Mouse (Mus musculus) hindbrain, embryonic 15.5 days (tissue): ENCODE measurements around the gene Ptpa. TPM values are rescaled to one million over a fixed set of nuclear protein-coding genes. Genes with fewer than 3 reads are reported as not detected.
A peak's percentile ranks its signal among the peaks of the same experiment; 100 is the strongest.

Experiments used
- ATAC-seq: fragments of 200-750 bp; cut with Nextera tagmentation; 2 replicates; pipeline ENCODE4 v1.8.0; 2017; ENCODE audit warnings: low read depth, moderate number of reproducible peaks, moderate TSS enrichment; ENCODE audit not compliant: low FRiP score
- H3K27ac ChIP-seq: fragments of 300-500 bp; sonication (generic); replicated peaks from 2 replicates; pipeline ENCODE4 v1.5.1; 2015; ENCODE audit warnings: mild to moderate bottlenecking, inconsistent platforms
- H3K27me3 ChIP-seq: fragments of 300-500 bp; sonication (generic); 2 replicates; pipeline ENCODE4 v1.6.1; 2015; ENCODE audit warnings: control low read depth, inconsistent platforms
- H3K36me3 ChIP-seq: fragments of 300-500 bp; sonication (generic); 2 replicates; pipeline ENCODE4 v1.6.1; 2015; ENCODE audit warnings: control low read depth, inconsistent platforms
- H3K4me1 ChIP-seq: fragments of 300-500 bp; sonication (generic); replicated peaks from 2 replicates; pipeline ENCODE4 v1.6.1; 2015; ENCODE audit warnings: control low read depth, inconsistent platforms
- H3K4me2 ChIP-seq: fragments of 300-500 bp; sonication (generic); 2 replicates; pipeline ENCODE4 v1.6.1; 2015; ENCODE audit warnings: moderate library complexity, mild to moderate bottlenecking, inconsistent platforms
- H3K4me3 ChIP-seq: fragments of 300-500 bp; sonication (generic); 2 replicates; pipeline ENCODE4 v1.5.1; 2015; ENCODE audit warnings: mild to moderate bottlenecking, inconsistent platforms
- H3K9ac ChIP-seq: fragments of 300-500 bp; sonication (generic); 2 replicates; pipeline ENCODE4 v1.6.1; 2015; ENCODE audit warnings: inconsistent platforms
- H3K9me3 ChIP-seq: fragments of 300-500 bp; sonication (generic); 2 replicates; pipeline ENCODE4 v1.6.1; 2016; ENCODE audit warnings: control low read depth, inconsistent platforms
- WGBS: fragments of 180-500 bp; shearing (Covaris S2); methylation state at CpG from one replicate; pipeline ENCODE4 v1.1.7; 2015; 5-methylcytosine and 5-hydroxymethylcytosine counted together
- polyA plus RNA-seq: library from polyadenylated mRNA; unstranded; fragments of >200 nt; fragmentation: Nextera tagmentation; extraction: Ambion mirVana; gene quantifications from 2 replicates; pipeline ENCODE4 v1.2.1, GENCODE M21; 2015

The Ptpa gene
- polyA plus RNA-seq, 1 experiment from 2014 or later, result 150 TPM

GRCm38 (mm10) chr2:30453570-30453969 lies 37.7 kb downstream of the Ptpa start:
- H3K9ac ChIP-seq, result no peak overlapping the region

DNA sequence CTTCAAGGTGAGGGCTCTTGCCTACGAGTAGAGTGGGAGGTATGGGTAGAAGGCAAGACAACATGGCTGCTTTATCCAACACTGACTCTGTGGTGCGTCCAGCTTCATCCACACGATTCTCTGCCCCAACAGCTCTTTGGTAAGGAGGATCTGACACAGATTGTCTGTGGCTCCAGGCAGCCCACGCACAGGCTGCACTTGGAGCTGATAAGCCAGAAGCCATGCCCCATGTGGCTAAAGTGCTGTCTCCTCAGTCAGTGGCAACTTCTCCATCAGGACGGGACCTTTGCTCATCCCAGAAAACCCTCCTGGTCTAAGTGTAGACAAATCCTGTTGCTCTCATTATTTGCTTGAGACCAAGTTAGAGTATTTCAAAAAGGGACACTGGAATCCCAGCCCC lies 38.7 kb downstream of the Ptpa start:
- WGBS, result 86% methylated on average over 5 of the region's 5 CpGs
- H3K36me3 ChIP-seq, result peaks cover 5% of the 10 kb centered on the region
- no peaks in the 10 kb centered on the region for H3K27me3 ChIP-seq
- peaks cover 5% of the 10 kb centered on the region; the same call in 1 of the 2 replicates for H3K4me1 ChIP-seq
- H3K27ac ChIP-seq, result no peak overlapping the region
- H3K4me3 ChIP-seq, result no peak overlapping the region
- H3K9me3 ChIP-seq, result no peaks in the 10 kb centered on the region
- H3K4me2 ChIP-seq, result no peak overlapping the region
- ATAC-seq, result no peak
- no peak overlapping the region for H3K9ac ChIP-seq

More at GRCm38 (mm10) chr2:30453570-30453969, 37.7 kb downstream of the Ptpa start:
- peaks cover 7% of the 10 kb centered on the region for H3K36me3 ChIP-seq
- H3K4me1 ChIP-seq, result peaks cover 5% of the 10 kb centered on the region; the same call in 1 of the 2 replicates
- 83% methylated on average over 3 of the region's 3 CpGs for WGBS
- ATAC-seq, result no peak
- no peaks in the 10 kb centered on the region for H3K27me3 ChIP-seq
- no peak overlapping the region for H3K4me2 ChIP-seq
- H3K9me3 ChIP-seq, result no peaks in the 10 kb centered on the region
- H3K4me3 ChIP-seq, result no peak overlapping the region
- H3K27ac ChIP-seq, result no peak overlapping the region

DNA sequence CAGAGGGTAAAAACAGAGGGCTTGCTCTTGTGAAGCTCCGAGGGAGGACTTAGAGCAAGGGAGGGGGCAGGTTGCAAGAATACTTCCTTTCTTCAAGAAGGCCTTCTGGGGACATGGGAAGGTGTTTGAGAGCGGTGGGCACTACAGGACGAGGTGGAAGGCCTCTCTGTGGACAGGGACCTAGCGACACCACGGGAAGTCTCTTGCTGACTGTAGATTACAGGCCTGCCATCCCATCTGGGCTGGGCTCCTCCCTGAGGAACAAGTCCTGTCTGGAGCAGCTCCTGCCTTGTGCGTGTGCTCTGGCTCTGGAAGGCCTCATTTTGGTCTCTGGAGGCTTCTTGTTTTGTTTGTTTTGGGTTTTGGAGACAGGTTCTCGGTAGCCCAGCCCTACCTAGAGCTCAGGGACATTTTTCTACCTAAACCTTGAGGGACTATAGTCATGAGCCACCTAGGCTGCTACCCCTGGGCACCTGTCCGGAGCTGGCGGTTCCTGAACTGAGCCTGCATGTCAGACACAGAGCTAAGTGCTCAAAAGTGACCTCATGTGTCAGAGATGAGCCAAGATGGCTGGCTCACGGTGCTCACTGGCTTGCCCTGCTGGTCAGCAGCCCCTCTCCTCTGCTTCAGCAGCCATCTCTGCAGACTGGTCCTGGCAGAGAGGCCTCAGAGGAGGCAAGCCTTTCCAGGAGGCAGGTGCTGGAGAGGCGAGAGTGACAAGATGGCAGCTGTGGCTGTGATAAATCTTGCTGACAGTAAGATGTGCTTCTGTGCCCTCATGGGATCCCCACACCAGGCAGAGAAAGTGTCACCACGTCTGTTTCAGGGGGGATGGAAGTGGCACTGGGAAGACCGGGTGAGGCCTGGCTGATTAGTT lies 40.5 kb downstream of the Ptpa start:
- no peak for ATAC-seq
- Histone ChIP-seq H3K9me3 (no peaks in the 10 kb centered on the region), H3K36me3 (no peaks in the 10 kb centered on the region), H3K4me1 (peaks cover 5% of the 10 kb centered on the region; the same call in 1 of the 2 replicates), H3K4me3 (no peak overlapping the region), H3K9ac (no peak overlapping the region), H3K27ac (no peak overlapping the region), H3K27me3 (no peaks in the 10 kb centered on the region), H3K4me2 (no peak overlapping the region)
- 65% methylated on average over 13 of the region's 13 CpGs for WGBS

DNA sequence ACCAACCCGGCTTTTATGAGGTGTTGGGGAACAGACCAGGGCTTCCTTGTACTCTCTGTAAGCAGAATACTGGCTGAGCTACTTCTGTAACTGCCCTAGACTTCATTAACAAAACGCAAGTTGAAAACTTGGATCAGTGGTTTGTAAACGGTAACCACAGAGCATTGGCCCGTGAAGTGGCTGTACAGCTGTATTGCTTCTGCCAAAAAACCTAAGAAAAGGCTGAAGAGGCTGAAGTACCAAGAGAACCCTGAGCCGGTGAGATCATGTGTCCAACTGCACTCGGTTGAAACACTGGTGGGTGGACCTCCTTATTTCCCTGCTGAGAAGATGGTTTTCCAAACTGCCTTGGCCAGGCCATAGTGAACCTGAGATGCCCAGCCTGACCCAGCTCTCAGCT lies 42.5 kb downstream of the Ptpa start:
- Histone ChIP-seq H3K9ac (no peak overlapping the region), H3K9me3 (no peaks in the 10 kb centered on the region), H3K4me2 (no peak overlapping the region), H3K4me3 (no peak overlapping the region), H3K4me1 (peaks cover 8% of the 10 kb centered on the region), H3K27me3 (no peaks in the 10 kb centered on the region), H3K36me3 (no peaks in the 10 kb centered on the region), H3K27ac (no peak overlapping the region)
- WGBS, result 86% methylated on average over 6 of the region's 6 CpGs
- ATAC-seq, result no peak

GRCm38 (mm10) chr2:30459241-30459640 lies 43.4 kb downstream of the Ptpa start:
- Histone ChIP-seq H3K36me3 (no peaks in the 10 kb centered on the region), H3K27ac (no peak overlapping the region), H3K4me3 (no peak overlapping the region), H3K9me3 (no peaks in the 10 kb centered on the region), H3K9ac (no peak overlapping the region), H3K4me2 (no peak overlapping the region), H3K4me1 (peaks cover 16% of the 10 kb centered on the region), H3K27me3 (no peaks in the 10 kb centered on the region)
- ATAC-seq, result no peak
- WGBS, result 92% methylated on average over 6 of the region's 6 CpGs

DNA sequence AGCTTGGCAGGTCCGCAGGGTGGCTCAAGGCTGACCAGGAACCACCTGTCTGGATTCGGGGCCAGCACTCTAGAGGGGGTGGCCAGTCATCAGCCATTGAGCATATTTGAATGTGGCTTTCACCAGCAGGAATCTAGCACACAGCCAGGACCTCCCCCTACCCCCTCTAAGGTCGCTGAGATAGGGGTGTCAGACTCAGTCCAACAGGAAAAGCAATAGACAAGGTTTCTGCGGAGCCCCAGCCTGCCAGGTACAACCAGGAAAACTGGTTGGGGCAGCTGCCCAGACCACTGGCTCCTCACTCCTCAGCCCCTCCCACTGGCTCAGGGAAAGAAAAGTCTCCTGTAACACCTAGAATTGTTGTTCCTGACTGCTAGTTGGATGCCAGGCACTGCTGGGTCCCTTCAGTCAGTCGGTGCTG lies 47.5 kb downstream of the Ptpa start:
- no peaks in the 10 kb centered on the region for H3K27me3 ChIP-seq
- H3K9ac ChIP-seq, result peak overlapping the region; percentile 1; the same call in 1 of the 2 replicates
- H3K4me3 ChIP-seq, result no peak overlapping the region
- H3K4me2 ChIP-seq, result peak overlapping the region; percentile 51
- H3K9me3 ChIP-seq, result no peaks in the 10 kb centered on the region
- WGBS, result 31% methylated on average over 5 of the region's 5 CpGs
- H3K4me1 ChIP-seq, result peaks cover 19% of the 10 kb centered on the region
- ATAC-seq, result no peak; the same call in 1 of the 2 replicates
- H3K27ac ChIP-seq, result peak overlapping the region; percentile 46
- no peaks in the 10 kb centered on the region for H3K36me3 ChIP-seq

DNA sequence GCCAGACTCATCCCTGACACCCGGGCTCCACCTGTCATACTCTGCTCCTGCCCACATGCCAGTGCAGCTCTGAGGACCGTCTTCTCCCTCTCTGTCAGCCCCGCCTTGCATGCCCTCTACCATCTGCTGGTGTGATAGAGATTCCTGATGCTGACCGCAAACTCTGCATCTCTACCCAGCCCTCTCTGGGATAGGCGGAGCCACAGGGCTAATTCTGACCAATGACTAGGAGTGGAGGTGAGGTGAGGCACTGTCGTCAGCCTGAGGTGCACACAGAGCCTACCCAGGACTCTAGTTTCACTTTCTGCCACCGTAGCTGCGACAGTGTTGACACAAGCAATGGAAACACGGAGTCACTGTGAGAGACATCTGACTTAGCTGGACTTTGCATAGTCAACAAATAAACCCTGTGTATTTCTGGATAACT lies 48.1 kb downstream of the Ptpa start:
- ATAC-seq, result peak; percentile 81
- H3K36me3 ChIP-seq, result no peaks in the 10 kb centered on the region
- H3K9me3 ChIP-seq, result no peaks in the 10 kb centered on the region
- peak overlapping the region; percentile 51 for H3K4me2 ChIP-seq
- H3K4me1 ChIP-seq, result peaks cover 25% of the 10 kb centered on the region
- no peaks in the 10 kb centered on the region for H3K27me3 ChIP-seq
- 4% methylated on average over 9 of the region's 9 CpGs for WGBS
- H3K9ac ChIP-seq, result peak overlapping the region; percentile 1; the same call in 1 of the 2 replicates
- H3K4me3 ChIP-seq, result peak overlapping the region; percentile 13
- H3K27ac ChIP-seq, result peak overlapping the region; percentile 46

GRCm38 (mm10) chr2:30464411-30464810 lies 48.6 kb downstream of the Ptpa start:
- Histone ChIP-seq H3K27me3 (no peaks in the 10 kb centered on the region), H3K9me3 (no peaks in the 10 kb centered on the region), H3K27ac (no peak overlapping the region), H3K4me3 (no peak overlapping the region), H3K4me1 (peaks cover 29% of the 10 kb centered on the region), H3K4me2 (peak overlapping the region; percentile 51), H3K36me3 (no peaks in the 10 kb centered on the region), H3K9ac (no peak overlapping the region)
- 71% methylated on average over 5 of the region's 5 CpGs for WGBS
- no peak for ATAC-seq

DNA sequence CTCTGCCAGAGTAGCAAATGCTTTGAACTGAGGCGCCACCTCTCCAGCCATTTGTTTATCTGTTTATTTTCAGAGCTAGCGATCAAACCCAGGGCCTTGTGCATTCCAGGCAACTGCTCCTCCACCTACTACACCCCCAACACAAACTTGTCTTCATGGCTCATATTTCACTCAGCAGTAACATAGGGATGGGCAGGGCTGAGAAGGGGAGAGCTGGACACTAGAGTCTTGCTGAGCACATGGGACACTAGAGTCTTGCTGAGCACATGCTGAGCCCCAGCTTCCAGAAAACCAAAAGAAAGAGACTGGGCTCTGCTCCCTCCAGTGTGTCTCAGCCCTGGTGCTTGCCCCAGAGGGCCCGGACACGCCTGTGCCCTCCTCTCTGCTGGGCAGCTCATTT lies 50.9 kb downstream of the Ptpa start:
- Histone ChIP-seq H3K4me1 (peaks cover 49% of the 10 kb centered on the region), H3K27me3 (no peaks in the 10 kb centered on the region), H3K9me3 (no peaks in the 10 kb centered on the region), H3K27ac (no peak overlapping the region), H3K4me2 (no peak overlapping the region), H3K36me3 (no peaks in the 10 kb centered on the region), H3K4me3 (no peak overlapping the region), H3K9ac (no peak overlapping the region)
- ATAC-seq, result no peak
- 83% methylated on average over 4 of the region's 4 CpGs for WGBS

DNA sequence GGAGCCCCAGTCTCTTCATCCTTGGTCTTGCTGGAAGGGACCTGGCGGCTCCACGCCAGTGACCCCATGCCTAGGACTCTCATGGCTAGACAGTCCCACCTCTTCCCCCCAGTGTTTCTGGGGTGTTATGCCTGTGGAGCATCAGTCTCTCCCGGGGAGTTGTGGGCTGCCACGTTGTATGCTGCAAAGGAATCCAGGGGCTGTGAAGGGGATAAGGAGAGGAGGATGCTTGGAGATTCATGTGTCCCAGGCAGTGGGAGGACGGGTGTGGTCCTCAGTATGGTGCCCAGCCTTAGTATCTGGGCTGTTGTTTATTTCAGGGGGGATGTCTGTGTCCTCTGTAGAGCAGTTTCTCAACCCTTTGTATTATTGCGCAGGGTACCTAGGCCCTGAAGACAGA lies 53.2 kb downstream of the Ptpa start:
- 55% methylated on average over 6 of the region's 6 CpGs for WGBS

DNA sequence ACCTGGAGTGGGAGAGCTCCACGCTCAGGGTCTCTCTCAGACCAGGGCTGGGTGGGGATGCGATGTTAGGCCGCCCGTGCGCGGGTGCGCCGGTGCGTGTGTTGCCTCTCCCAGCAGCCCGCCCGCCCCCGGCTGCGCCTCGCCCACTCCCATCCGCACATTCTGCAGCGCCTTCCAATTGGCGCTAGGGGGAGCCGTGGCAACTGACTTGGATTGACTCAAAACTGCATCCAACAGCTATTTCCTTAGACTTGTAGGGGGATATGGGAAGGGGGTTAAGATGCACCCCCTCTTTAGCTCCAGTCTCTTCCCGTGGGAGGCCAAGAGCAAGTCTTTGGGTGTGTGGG lies 53.9 kb downstream of the Ptpa start:
- H3K27ac ChIP-seq, result peak overlapping the region; percentile 89
- peak overlapping the region; percentile 71 for H3K9ac ChIP-seq
- H3K4me3 ChIP-seq, result peak overlapping the region; percentile 79
- H3K9me3 ChIP-seq, result no peaks in the 10 kb centered on the region
- peak; percentile 47 for ATAC-seq
- under 1% methylated on average over 19 of the region's 19 CpGs for WGBS
- peaks cover 49% of the 10 kb centered on the region for H3K4me1 ChIP-seq
- H3K4me2 ChIP-seq, result peak overlapping the region; percentile 98
- no peaks in the 10 kb centered on the region for H3K36me3 ChIP-seq
- no peaks in the 10 kb centered on the region for H3K27me3 ChIP-seq

More for the DNA sequence above, 53.2 kb downstream of the Ptpa start:
- Histone ChIP-seq H3K4me3 (peak overlapping the region; percentile 79), H3K4me1 (peaks cover 44% of the 10 kb centered on the region), H3K27me3 (no peaks in the 10 kb centered on the region), H3K4me2 (peak overlapping the region; percentile 98), H3K36me3 (no peaks in the 10 kb centered on the region), H3K27ac (0 out of 2 replicates have a peak overlapping the region, but pooled peaks have one; percentile 89), H3K9me3 (no peaks in the 10 kb centered on the region), H3K9ac (0 out of 2 replicates have a peak overlapping the region, but pooled peaks have one; percentile 71)
- no peak for ATAC-seq

- peak overlapping the region; percentile 98 for H3K4me2 ChIP-seq
- WGBS, result under 1% methylated on average over 46 of the region's 46 CpGs
- ATAC-seq, result no peak
- peak overlapping the region; percentile 79 for H3K4me3 ChIP-seq
- no peaks in the 10 kb centered on the region for H3K9me3 ChIP-seq
- peak overlapping the region; percentile 71 for H3K9ac ChIP-seq
- H3K27me3 ChIP-seq, result no peaks in the 10 kb centered on the region
- H3K27ac ChIP-seq, result peak overlapping the region; percentile 89
- peaks cover 50% of the 10 kb centered on the region for H3K4me1 ChIP-seq
- no peaks in the 10 kb centered on the region for H3K36me3 ChIP-seq
Observed at GRCm38 (mm10) chr2:30470143-30470946, 54.5 kb downstream of the Ptpa start.
